Mouse (Mus musculus): Measurements from ENCODE around the gene Cfap73. TPM values are rescaled to one million over a fixed set of nuclear protein-coding genes. Genes with fewer than 3 reads are reported as not detected.
A peak's percentile ranks its signal among the peaks of the same experiment; 100 is the strongest.

Gene Cfap73
- polyA plus RNA-seq, 1 experiment from 2014 or later, result not detected

GRCm38 (mm10) chr5:120621846-120622197 is 12.2 kb downstream of the Cfap73 start:
- H3K27me3 ChIP-seq (replicated peaks), result no peaks in the 10 kb centered on the region
- H3K4me3 ChIP-seq, result no peak overlapping the region
- H3K4me1 ChIP-seq, result 0 out of 2 replicates have a peak, but pooled peaks cover 5% of the 10 kb centered on the region
- 93% methylated on average over 10 of the region's 10 CpGs for WGBS
- no peak overlapping the region for H3K27ac ChIP-seq
- H3K9ac ChIP-seq, result 0 out of 2 replicates have a peak overlapping the region, but pooled peaks have one; percentile 5
- H3K4me2 ChIP-seq (replicated peaks), result no peak overlapping the region
- ATAC-seq (ENCODE audit: low FRiP score, low read depth), result no peak
- H3K9me3 ChIP-seq, result no peaks in the 10 kb centered on the region
- H3K36me3 ChIP-seq, result peaks cover 100% of the 10 kb centered on the region

DNA sequence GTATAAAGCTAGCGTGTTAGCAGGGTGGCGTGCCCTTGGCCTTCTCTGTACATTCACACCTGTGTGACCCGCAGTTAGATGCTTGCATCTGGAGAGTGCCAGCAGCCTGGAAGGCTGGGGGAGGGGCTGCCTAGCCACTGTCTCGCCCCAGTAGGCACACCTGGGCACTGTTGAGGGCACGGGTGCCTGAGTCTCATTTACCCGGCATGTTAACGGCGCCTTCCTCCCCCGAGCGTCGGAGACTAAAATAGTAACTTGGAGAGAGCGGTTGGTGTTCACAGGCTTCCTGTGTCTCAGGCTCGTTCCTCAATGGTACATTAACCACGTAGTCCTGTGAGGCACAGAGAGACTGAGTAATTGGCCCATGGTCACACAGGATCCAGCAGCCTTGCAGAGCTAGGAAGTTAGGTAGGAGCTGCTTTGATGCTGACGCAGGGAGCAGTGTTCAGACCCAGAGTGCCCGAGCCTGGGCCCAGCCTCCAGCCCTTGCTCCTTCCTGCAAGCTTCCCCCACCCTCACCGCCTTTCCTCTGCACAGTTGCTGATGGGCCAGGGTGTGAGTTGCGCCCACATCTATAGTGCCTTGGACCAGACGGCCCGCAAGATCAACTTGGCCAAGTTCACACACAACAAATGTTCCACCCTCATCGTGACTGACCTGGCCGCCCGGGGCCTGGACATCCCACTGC is 12.8 kb downstream of the Cfap73 start:
- H3K4me2 ChIP-seq (replicated peaks), result no peak overlapping the region
- no peak overlapping the region for H3K27ac ChIP-seq
- peaks cover 99% of the 10 kb centered on the region for H3K36me3 ChIP-seq
- 0 out of 2 replicates have a peak, but pooled peaks cover 5% of the 10 kb centered on the region for H3K4me1 ChIP-seq
- H3K9ac ChIP-seq, result no peak overlapping the region
- no peak; the same call in 1 of the 2 replicates for ATAC-seq (ENCODE audit: low FRiP score, low read depth)
- no peaks in the 10 kb centered on the region for H3K27me3 ChIP-seq (replicated peaks)
- WGBS, result 94% methylated on average over 23 of the region's 23 CpGs
- peaks cover under 1% of the 10 kb centered on the region; the same call in 1 of the 2 replicates for H3K9me3 ChIP-seq
- no peak overlapping the region for H3K4me3 ChIP-seq

GRCm38 (mm10) chr5:120620375-120621077 is 13.5 kb downstream of the Cfap73 start:
- ATAC-seq (ENCODE audit: low FRiP score, low read depth), result peak; percentile 26; the same call in 1 of the 2 replicates

GRCm38 (mm10) chr5:120619201-120619600 is 14.8 kb downstream of the Cfap73 start:
- WGBS, result 15% methylated on average over 5 of the region's 5 CpGs
- Histone ChIP-seq H3K9me3 (peaks cover 8% of the 10 kb centered on the region; the same call in 1 of the 2 replicates), H3K27ac (no peak overlapping the region), H3K4me3 (no peak overlapping the region), H3K36me3 (peaks cover 89% of the 10 kb centered on the region), H3K9ac (no peak overlapping the region), H3K27me3 (replicated peaks) (no peaks in the 10 kb centered on the region), H3K4me1 (0 out of 2 replicates have a peak, but pooled peaks cover 5% of the 10 kb centered on the region), H3K4me2 (replicated peaks) (no peak overlapping the region)
- ATAC-seq (ENCODE audit: low FRiP score, low read depth), result no peak

More at GRCm38 (mm10) chr5:120620375-120621077, 13.5 kb downstream of the Cfap73 start:
- no peak overlapping the region for H3K4me3 ChIP-seq
- H3K9me3 ChIP-seq, result peaks cover 7% of the 10 kb centered on the region; the same call in 1 of the 2 replicates
- no peaks in the 10 kb centered on the region for H3K27me3 ChIP-seq (replicated peaks)
- H3K27ac ChIP-seq, result no peak overlapping the region
- WGBS, result 73% methylated on average over 18 of the region's 18 CpGs
- H3K4me1 ChIP-seq, result 0 out of 2 replicates have a peak, but pooled peaks cover 5% of the 10 kb centered on the region
- no peak overlapping the region for H3K4me2 ChIP-seq (replicated peaks)
- no peak overlapping the region for H3K9ac ChIP-seq
- H3K36me3 ChIP-seq, result peaks cover 99% of the 10 kb centered on the region

DNA sequence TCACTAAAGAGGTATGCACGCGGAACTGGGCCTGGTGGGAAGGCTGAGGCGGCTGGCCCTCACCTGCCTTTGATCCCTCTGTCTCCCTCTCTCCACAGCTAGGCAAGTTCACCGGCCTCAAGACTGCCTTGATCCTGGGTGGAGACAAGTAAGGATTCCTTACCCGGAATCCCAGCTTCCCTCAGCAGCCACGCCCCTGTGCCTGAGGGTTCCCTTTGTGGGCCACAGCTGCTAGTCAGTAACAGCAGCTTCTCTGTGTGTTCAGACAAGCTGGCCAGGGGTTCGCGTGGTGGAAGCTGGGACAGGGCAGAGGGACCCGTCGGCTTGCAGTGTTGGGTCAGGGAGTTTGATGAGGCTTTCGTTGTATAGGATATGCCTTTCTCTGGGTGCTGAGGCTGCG is 15.3 kb downstream of the Cfap73 start:
- no peak for ATAC-seq (ENCODE audit: low FRiP score, low read depth)
- no peak overlapping the region for H3K27ac ChIP-seq

DNA sequence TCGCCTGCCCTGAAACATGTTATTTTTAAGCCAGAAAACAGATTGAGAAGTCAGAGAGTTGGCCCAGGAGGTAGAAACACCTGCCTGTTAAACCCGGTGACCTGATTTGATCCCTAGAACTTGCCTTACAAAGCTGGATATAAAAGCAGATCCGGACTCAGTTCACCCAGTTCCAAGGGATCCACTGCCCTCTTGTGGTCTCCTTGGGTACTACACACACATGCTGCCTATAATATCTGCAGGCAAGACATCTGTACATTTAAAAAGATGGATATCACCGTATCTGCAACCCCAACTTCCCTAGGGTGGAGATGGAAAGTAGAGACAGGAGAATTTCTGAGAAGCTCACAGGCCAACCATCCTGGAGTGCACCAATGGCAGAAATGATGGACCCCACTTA is 18.1 kb downstream of the Cfap73 start:
- H3K4me1 ChIP-seq, result peaks cover 17% of the 10 kb centered on the region
- no peak overlapping the region for H3K4me3 ChIP-seq
- no peak overlapping the region for H3K4me2 ChIP-seq (replicated peaks)
- peaks cover 8% of the 10 kb centered on the region; the same call in 1 of the 2 replicates for H3K9me3 ChIP-seq
- H3K27ac ChIP-seq, result no peak overlapping the region
- WGBS, result 97% methylated on average over 4 of the region's 4 CpGs
- H3K36me3 ChIP-seq, result peaks cover 56% of the 10 kb centered on the region
- ATAC-seq (ENCODE audit: low FRiP score, low read depth), result no peak
- no peaks in the 10 kb centered on the region for H3K27me3 ChIP-seq (replicated peaks)
- H3K9ac ChIP-seq, result no peak overlapping the region

More for the DNA sequence above, 15.3 kb downstream of the Cfap73 start:
- no peak overlapping the region for H3K4me3 ChIP-seq
- H3K36me3 ChIP-seq, result peaks cover 85% of the 10 kb centered on the region
- H3K4me2 ChIP-seq (replicated peaks), result no peak overlapping the region
- WGBS, result 83% methylated on average over 12 of the region's 12 CpGs
- no peaks in the 10 kb centered on the region for H3K27me3 ChIP-seq (replicated peaks)
- peaks cover 8% of the 10 kb centered on the region; the same call in 1 of the 2 replicates for H3K9me3 ChIP-seq
- H3K4me1 ChIP-seq, result peaks cover 9% of the 10 kb centered on the region
- no peak overlapping the region for H3K9ac ChIP-seq

DNA sequence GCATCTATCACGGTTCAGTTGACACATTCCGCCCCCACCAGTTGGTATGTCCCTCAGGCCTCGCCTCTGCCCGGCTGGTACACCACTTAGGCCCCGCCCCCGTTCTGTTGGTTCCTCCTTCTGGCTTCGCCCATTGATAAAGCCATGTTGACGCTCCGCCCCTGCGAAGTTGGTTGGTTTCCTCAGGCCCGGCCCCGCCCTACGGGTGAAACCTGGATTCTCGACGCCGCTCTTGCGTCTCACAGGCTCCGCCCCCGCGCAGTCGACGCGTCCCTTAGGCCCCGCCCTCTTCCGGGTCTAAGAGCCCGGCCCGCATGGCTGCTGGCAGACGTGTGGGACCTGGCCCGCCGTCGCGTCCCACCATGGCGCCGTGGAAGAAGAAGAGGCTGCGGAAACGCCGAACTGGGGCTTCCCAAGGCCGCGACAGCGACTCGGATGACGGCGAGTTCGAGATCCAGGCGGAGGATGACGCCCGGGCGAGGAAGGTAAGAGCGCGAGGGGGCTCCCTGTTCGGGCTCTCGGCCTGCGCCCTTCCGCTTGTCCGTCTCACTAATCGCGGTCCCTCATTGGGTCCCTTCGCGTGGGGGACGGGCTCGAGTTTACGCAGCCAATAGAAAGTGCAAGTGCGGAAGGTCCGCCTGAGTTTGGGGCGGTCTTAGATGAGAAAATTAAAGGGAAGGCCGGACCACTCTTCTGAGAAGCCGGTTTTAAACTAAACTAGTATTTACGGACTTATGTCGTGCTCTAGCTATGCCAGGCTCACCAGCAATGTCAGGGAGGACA is 21.0 kb downstream of the Cfap73 start:
- ATAC-seq (ENCODE audit: low FRiP score, low read depth), result peak; percentile 92
- H3K9me3 ChIP-seq, result peaks cover 8% of the 10 kb centered on the region; the same call in 1 of the 2 replicates
- peaks cover 18% of the 10 kb centered on the region for H3K4me1 ChIP-seq
- peak overlapping the region; percentile 61 for H3K9ac ChIP-seq
- H3K4me2 ChIP-seq (replicated peaks), result peak overlapping the region; percentile 81
- no peaks in the 10 kb centered on the region for H3K27me3 ChIP-seq (replicated peaks)
- H3K27ac ChIP-seq, result 0 out of 2 replicates have a peak overlapping the region, but pooled peaks have one; percentile 57
- peak overlapping the region; percentile 71 for H3K4me3 ChIP-seq
- peaks cover 31% of the 10 kb centered on the region for H3K36me3 ChIP-seq
- under 1% methylated on average over 69 of the region's 69 CpGs for WGBS

GRCm38 (mm10) chr5:120612442-120612821 is 21.6 kb downstream of the Cfap73 start, which contains the start of the genes Rita1 and Ddx54:
Gene Rita1 (minus strand): TSS chr5:120612589.
Gene Ddx54 (plus strand): TSS chr5:120612739.
- H3K4me3 ChIP-seq, result peak within 1 kb of the TSS; percentile 71
- no peaks in the 10 kb centered on the region for H3K27me3 ChIP-seq (replicated peaks)
- H3K4me1 ChIP-seq, result peaks cover 18% of the 10 kb centered on the region
- WGBS, result under 1% methylated on average over 22 of the region's 22 CpGs
- peak within 1 kb of the TSS; percentile 61 for H3K9ac ChIP-seq
- 0 out of 2 replicates have a peak within 1 kb of the TSS, but pooled peaks have one; percentile 57 for H3K27ac ChIP-seq
- peaks cover 25% of the 10 kb centered on the region for H3K36me3 ChIP-seq
- peak within 1 kb of the TSS; percentile 81 for H3K4me2 ChIP-seq (replicated peaks)
- peak; percentile 86 for ATAC-seq (ENCODE audit: low FRiP score, low read depth)
- peaks cover 8% of the 10 kb centered on the region; the same call in 1 of the 2 replicates for H3K9me3 ChIP-seq

DNA sequence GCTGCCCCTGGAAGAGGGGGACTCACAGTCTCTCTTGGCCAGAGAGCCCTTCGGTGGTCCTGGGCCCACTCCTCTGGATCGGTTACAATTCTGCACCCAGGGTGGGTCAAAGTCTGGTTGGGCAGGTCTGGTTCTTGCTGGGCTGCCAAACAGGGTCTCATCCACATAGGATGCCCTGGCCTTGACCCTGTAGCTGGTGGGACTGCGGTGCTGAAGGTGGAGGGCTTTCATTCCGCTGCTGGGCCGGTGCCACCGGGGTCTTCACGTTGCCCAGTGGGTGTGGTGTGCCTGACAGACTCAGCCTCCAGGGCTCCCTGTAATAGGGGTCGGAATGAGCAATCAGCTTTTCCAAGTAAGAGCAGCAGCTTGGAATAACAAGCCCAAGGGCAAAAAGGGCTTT is 22.6 kb downstream of the Cfap73 start:
- Histone ChIP-seq H3K4me1 (peaks cover 18% of the 10 kb centered on the region), H3K36me3 (peaks cover 15% of the 10 kb centered on the region), H3K27ac (no peak overlapping the region), H3K4me2 (replicated peaks) (peak overlapping the region; percentile 81), H3K4me3 (peak overlapping the region; percentile 71), H3K9me3 (peaks cover 8% of the 10 kb centered on the region; the same call in 1 of the 2 replicates), H3K27me3 (replicated peaks) (no peaks in the 10 kb centered on the region), H3K9ac (peak overlapping the region; percentile 47)
- ATAC-seq (ENCODE audit: low FRiP score, low read depth), result no peak
- WGBS, result 54% methylated on average over 8 of the region's 8 CpGs

DNA sequence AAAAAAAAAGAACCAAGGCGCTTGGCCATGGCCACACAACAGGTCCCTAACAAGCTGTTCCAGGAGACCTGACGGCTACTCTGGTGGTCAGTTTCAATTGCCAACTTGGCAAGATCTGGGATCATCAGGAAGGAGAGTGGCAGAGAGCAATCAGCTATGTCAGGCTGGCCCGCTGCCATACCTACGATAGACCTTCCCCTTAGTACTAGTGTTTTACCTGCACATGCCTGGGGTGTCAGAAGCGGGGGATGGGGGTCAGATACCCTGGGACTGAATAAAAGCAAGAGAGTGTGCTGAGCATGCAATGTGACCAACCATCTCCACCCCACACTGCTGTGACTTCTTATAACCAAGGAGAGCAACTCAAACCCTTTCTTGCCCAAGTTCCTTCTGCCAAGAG is 23.1 kb downstream of the Cfap73 start:
- Histone ChIP-seq H3K9me3 (peaks cover 4% of the 10 kb centered on the region; the same call in 1 of the 2 replicates), H3K4me1 (peaks cover 18% of the 10 kb centered on the region), H3K9ac (peak overlapping the region; percentile 47), H3K27me3 (replicated peaks) (no peaks in the 10 kb centered on the region), H3K36me3 (peaks cover 10% of the 10 kb centered on the region), H3K4me3 (peak overlapping the region; percentile 71; the same call in 1 of the 2 replicates), H3K27ac (no peak overlapping the region), H3K4me2 (replicated peaks) (peak overlapping the region; percentile 81)
- 94% methylated on average over 5 of the region's 5 CpGs for WGBS
- no peak for ATAC-seq (ENCODE audit: low FRiP score, low read depth)

DNA sequence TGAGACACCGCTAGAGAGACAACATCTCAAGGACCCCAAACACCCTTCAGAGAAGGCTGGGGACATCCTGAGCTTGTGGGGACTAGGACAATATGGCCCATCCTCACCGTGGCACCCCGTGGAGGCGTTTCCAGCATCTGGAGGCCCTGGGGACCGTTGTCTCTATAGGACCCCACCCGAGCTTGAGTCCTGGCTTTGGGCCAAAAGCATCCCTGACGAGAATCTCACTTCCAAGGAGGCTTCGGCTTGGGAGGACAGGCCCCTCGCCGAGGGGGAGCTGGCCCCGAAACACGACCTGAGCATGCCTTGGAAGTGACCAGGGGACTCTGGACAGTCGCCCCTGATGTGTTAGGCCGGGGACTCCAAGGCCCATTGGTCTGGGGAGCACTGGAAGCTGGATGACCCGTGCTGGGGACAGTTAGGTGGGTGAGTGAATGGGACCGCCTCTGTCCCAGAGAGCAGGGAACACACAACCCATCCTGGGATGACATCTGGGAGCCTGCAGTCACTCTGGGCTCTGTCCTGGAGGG is 24.7 kb downstream of the Cfap73 start:
- peaks cover 23% of the 10 kb centered on the region for H3K4me1 ChIP-seq
- H3K9me3 ChIP-seq, result no peaks in the 10 kb centered on the region
- peaks cover 3% of the 10 kb centered on the region; the same call in 1 of the 2 replicates for H3K36me3 ChIP-seq
- no peak for ATAC-seq (ENCODE audit: low FRiP score, low read depth)
- H3K27ac ChIP-seq, result no peak overlapping the region
- H3K27me3 ChIP-seq (replicated peaks), result no peaks in the 10 kb centered on the region
- no peak overlapping the region for H3K9ac ChIP-seq
- WGBS, result 89% methylated on average over 16 of the region's 16 CpGs
- no peak overlapping the region for H3K4me2 ChIP-seq (replicated peaks)
- H3K4me3 ChIP-seq, result no peak overlapping the region
